Mouse (Mus musculus): ENCODE measurements around the gene Wfdc5. TPM values are rescaled to one million over a fixed set of nuclear protein-coding genes. Genes with fewer than 3 reads are reported as not detected.

The Wfdc5 gene
- total RNA-seq, 2 experiments from 2014 or later, result not detected

GRCm38 (mm10) chr2:164192279-164192678 lies 9.7 kb upstream of the Wfdc5 start:
- Histone ChIP-seq H3K4me3 (no peak overlapping the region), H3K27ac (no peak overlapping the region)
- intact Hi-C loops (cut with DNase I), result no loop called here
- DNase-seq, result no peak
- TF ChIP-seq CTCF (IDR thresholded peaks at IDR 0.05), result no peak

- no peak for TF ChIP-seq CTCF (IDR thresholded peaks at IDR 0.05)
- no peak within 1 kb of the TSS for H3K4me3 ChIP-seq
- intact Hi-C loops (cut with DNase I), result no loop called here
- H3K27ac ChIP-seq, result no peak within 1 kb of the TSS
- no peak for DNase-seq
These were observed 8.0 kb upstream of the Wfdc5 start, which contains the start of gene Wfdc12 for GRCm38 (mm10) chr2:164190576-164190975. Gene Wfdc12, minus strand, starts transcription at chr2:164190608.

- peak; percentile 64 for TF ChIP-seq CTCF (IDR thresholded peaks at IDR 0.05)
- DNase-seq, result no peak
- Histone ChIP-seq H3K27ac (no peak overlapping the region), H3K4me3 (no peak overlapping the region)
- intact Hi-C loops (cut with DNase I), result no loop called here
These were observed 6.2 kb upstream of the Wfdc5 start for GRCm38 (mm10) chr2:164188722-164189121.

GRCm38 (mm10) chr2:164184145-164184719 lies 1.7 kb upstream of the Wfdc5 start:
- DNase-seq, result no peak
- TF ChIP-seq CTCF (IDR thresholded peaks at IDR 0.05), result no peak
- Histone ChIP-seq H3K27ac (no peak overlapping the region), H3K4me3 (no peak overlapping the region)
- intact Hi-C loops (cut with DNase I), result no loop called here

- intact Hi-C loops (cut with DNase I), result no loop called here
- DNase-seq, result no peak
- TF ChIP-seq CTCF (IDR thresholded peaks at IDR 0.05), result no peak
- no peak overlapping the region for H3K4me3 ChIP-seq
- H3K27ac ChIP-seq, result no peak overlapping the region
These were observed 798 bp upstream of the Wfdc5 start for GRCm38 (mm10) chr2:164183340-164183739.

GRCm38 (mm10) chr2:164180770-164181169 lies 1.8 kb downstream of the Wfdc5 start:
- Histone ChIP-seq H3K27ac (no peak overlapping the region), H3K4me3 (no peak overlapping the region)
- intact Hi-C loops (cut with DNase I), result loop anchor here (1.0 to 2.0 kb wide), 2 partner anchors 44 to 77 kb away; no protein-coding TSS in a partner anchor
- no peak for TF ChIP-seq CTCF (IDR thresholded peaks at IDR 0.05)
- no peak for DNase-seq

- TF ChIP-seq CTCF (IDR thresholded peaks at IDR 0.05), result peak; percentile 57
- intact Hi-C loops (cut with DNase I), result loop anchor here (1.0 to 2.0 kb wide), 2 partner anchors 43 to 77 kb away; no protein-coding TSS in a partner anchor
- no peak overlapping the region for H3K4me3 ChIP-seq
- H3K27ac ChIP-seq, result peak overlapping the region; percentile 53; the same call in 1 of the 2 replicates
- peak; percentile 56 for DNase-seq
These were observed 2.4 kb downstream of the Wfdc5 start for GRCm38 (mm10) chr2:164180124-164180523.

GRCm38 (mm10) chr2:164177831-164178230 lies 4.7 kb downstream of the Wfdc5 start:
- Histone ChIP-seq H3K27ac (peak overlapping the region; percentile 76), H3K4me3 (no peak overlapping the region)
- DNase-seq, result no peak
- intact Hi-C loops (cut with DNase I), result no loop called here
- TF ChIP-seq CTCF (IDR thresholded peaks at IDR 0.05), result no peak

GRCm38 (mm10) chr2:164175850-164176249 lies 6.7 kb downstream of the Wfdc5 start:
- intact Hi-C loops (cut with DNase I), result no loop called here
- Histone ChIP-seq H3K4me3 (no peak overlapping the region), H3K27ac (no peak overlapping the region)
- DNase-seq, result no peak
- TF ChIP-seq CTCF (IDR thresholded peaks at IDR 0.05), result no peak

- Histone ChIP-seq H3K27ac (no peak overlapping the region), H3K4me3 (no peak overlapping the region)
- no peak for TF ChIP-seq CTCF (IDR thresholded peaks at IDR 0.05)
- intact Hi-C loops (cut with DNase I), result no loop called here
- no peak for DNase-seq
These were observed 7.7 kb downstream of the Wfdc5 start for GRCm38 (mm10) chr2:164174649-164175395.

- peak; percentile 84 for DNase-seq
- intact Hi-C loops (cut with DNase I), result no loop called here
- no peak for TF ChIP-seq CTCF (IDR thresholded peaks at IDR 0.05)
These were observed 9.1 kb downstream of the Wfdc5 start for GRCm38 (mm10) chr2:164173394-164173793.

GRCm38 (mm10) chr2:164170902-164171301 lies 11.6 kb downstream of the Wfdc5 start, which contains the start of gene Kcns1:
Gene Kcns1, minus strand, starts transcription at chr2:164171113.
- H3K4me3 ChIP-seq, result peak within 1 kb of the TSS; percentile 62
- no peak for DNase-seq
- intact Hi-C loops (cut with DNase I), result no loop called here
- H3K27ac ChIP-seq, result no peak within 1 kb of the TSS
- TF ChIP-seq CTCF (IDR thresholded peaks at IDR 0.05), result no peak

More at GRCm38 (mm10) chr2:164173394-164173793, 9.1 kb downstream of the Wfdc5 start:
- Histone ChIP-seq H3K4me3 (no peak overlapping the region), H3K27ac (peak overlapping the region; percentile 10; the same call in 1 of the 2 replicates)

- TF ChIP-seq CTCF (IDR thresholded peaks at IDR 0.05), result no peak
- DNase-seq, result no peak
- intact Hi-C loops (cut with DNase I), result no loop called here
- peak overlapping the region; percentile 62; the same call in 1 of the 2 replicates for H3K4me3 ChIP-seq
- H3K27ac ChIP-seq, result no peak overlapping the region
These were observed 12.2 kb downstream of the Wfdc5 start for GRCm38 (mm10) chr2:164170326-164170725.

Data from gastrocnemius, adult 2 months (tissue).